Mouse (Mus musculus): ENCODE results near the gene Fam214a.

DNA sequence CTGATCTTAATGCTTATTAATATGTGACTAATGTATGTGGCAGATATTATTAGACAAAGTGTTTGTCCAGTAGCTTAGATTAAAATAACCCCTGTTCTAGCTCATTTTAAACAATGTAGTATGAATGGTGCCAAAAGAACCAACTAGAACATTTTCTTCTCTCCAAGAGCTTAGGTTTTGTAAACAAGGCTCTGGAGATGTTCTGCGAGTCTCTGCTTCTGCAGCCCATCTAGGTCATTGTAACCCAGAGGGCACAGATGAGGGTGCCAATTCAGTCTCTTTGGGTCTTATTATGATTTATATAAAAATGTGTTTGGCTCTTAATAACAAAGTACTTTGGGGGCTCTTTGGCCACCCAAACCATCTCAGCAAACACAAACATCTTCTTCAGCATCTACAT lies 17.9 kb downstream of the Fam214a start:
- TF ChIP-seq CTCF (IDR thresholded peaks at IDR 0.05; ENCODE audit: low read depth, low read length) (no peak), POLR2A (IDR thresholded peaks at IDR 0.05; ENCODE audit: extremely low read depth, insufficient read depth, low read length) (no peak)
